Mouse (Mus musculus) spleen, postnatal 4 days (tissue): ENCODE data around the gene Trim26.

Experiments used
- DNase-seq, 2 experiments: peaks; one replicate each; pipeline ENCODE4 v3.0.0; 2022; ENCODE audit warnings: low spot score in 2 of 2

Trim26 gene

DNA sequence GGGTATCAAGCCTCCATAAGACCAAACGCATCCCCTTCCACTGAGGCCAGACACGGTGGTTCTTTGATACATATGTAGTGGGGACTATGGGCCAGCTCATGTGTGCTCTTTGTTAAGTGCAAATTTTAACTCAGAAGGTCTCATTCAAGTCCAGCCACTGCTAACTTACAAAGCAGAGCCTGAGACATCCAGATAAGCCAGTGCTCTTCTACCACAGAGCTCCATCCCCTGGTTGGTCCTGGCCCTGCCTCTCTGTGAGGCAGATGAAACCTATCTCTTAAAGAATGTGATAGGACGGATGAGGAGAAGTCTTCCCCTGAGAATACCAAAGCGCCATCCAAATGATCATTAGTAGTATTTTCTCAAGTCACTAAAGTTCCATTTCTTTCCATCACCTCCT lies 62.4 kb downstream of the Trim26 start:
- no peak for DNase-seq

DNA sequence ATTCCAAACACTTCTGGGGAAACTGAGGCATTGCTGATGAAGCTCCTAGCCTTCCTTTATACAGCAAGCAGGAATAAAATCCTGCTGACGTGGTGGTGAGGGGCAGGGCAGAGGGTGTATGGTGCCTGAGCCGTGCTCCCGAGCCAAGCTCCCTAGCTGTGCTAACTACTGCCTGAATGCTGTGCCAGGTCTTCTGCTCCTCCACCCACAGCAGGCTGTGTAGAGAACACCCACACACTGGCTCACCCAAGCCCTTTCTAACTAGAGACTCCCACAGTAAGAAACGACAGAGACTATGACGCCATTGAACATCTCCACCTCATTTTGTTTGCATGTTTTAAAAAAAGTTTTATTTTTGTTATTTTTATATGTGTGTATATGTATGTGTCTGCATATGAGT lies 63.1 kb downstream of the Trim26 start:
- no peak for DNase-seq

GRCm38 (mm10) chr17:36900691-36901090 lies 63.8 kb downstream of the Trim26 start:
- DNase-seq, result no peak

DNA sequence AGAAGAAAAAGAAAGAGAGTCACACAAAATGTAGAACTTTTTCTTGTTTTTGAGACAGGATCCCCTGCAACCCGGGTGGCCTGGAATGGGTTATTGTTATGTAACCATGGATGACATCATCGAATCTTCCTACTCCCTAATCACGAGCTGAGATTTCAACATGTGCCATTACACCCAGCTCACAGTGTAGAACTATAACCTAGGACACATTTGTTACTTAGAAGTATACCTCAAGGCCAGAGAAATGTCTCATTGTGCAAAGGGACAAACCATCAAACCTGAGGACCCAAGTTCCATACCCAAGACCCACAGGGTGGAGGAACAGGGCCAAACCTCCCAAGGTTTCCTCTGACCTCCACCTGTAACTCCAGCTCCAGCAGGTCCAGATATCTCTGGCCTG lies 66.7 kb downstream of the Trim26 start:
- DNase-seq, result no peak

DNA sequence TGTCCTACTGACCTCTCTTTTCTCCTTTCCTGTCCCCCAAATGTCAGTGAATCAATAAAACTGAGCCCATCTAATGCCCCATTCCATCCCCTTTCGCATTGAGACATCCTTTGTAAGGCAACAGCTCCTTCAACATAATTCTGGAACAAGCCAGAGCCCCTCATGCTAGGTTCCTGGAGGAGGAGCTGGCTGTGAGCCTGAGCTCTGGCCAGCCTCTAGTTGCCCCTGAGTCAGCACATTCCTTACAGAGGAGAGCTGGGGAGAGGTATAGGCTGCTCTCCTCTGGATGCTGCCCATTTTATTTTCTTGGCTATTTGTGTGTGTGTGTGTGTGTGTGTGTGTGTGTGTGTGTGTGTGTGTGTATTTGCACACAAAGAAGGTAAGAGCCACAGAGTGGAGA lies 71.3 kb downstream of the Trim26 start:
- DNase-seq, result no peak
